Mouse (Mus musculus) inflammation-experienced regulatory T-cells (primary cell): ENCODE data around the gene 4933402N22Rik. TPM values are rescaled to one million over a fixed set of nuclear protein-coding genes. Genes with fewer than 3 reads are reported as not detected.

Source experiments
- polyA plus RNA-seq, 2 experiments: library from polyadenylated mRNA; unstranded; fragments of 100-300 nt; shearing (Covaris generic); gene quantifications; one replicate each; pipeline ENCODE4 v1.2.1; 2017

The 4933402N22Rik gene
- polyA plus RNA-seq = under 1 TPM in 1 of 2 experiments, not detected in 1; 0.25 TPM

DNA sequence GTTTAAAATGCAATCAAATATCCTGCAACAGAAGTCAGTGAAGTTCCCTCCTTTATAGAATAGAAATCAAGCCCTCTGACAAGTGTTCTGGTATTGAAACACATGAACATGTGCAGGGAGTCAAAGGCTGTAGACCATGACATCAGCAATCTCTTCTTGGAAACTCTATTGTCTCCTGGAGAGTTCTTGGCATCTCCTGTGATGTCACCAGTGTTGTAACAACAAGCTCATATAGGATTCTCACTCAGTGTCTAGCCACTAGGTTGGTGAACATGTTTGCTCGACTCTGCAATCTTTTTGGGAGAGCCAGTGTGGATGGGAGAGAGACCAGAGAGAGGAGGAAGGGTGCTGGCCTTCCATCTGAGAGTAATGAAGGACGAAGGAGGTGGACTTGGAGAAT is at the start of gene 4933402N22Rik:
Gene 4933402N22Rik (plus strand): TSS at position 301 of the 400 bp plus-strand sequence.

Other genes starting within 250 kb of the 4933402N22Rik start
- 1 to 10 TPM in 1 of 2 experiments, not detected in 1; 2.5 TPM for gene Gm8922, start 236.1 kb upstream of the 4933402N22Rik start, polyA plus RNA-seq
- gene Gm8926, start 147.5 kb upstream of the 4933402N22Rik start, polyA plus RNA-seq = 1 to 10 TPM in 1 of 2 experiments, not detected in 1; 1.2 TPM
- gene Gm6465, start 72.5 kb upstream of the 4933402N22Rik start, polyA plus RNA-seq = not detected